Mouse (Mus musculus) ES-Bruce4 (cell line): ENCODE results near the gene Ina.

Experiments used
- CTCF ChIP-seq: IDR thresholded peaks from one replicate; pipeline ENCODE4 v1.8.1; 2011; ENCODE audit warnings: low read depth, low read length
- EP300 ChIP-seq: IDR thresholded peaks from 2 replicates; pipeline ENCODE4 v1.6.1; 2011; ENCODE audit warnings: low read depth, low read length; ENCODE audit not compliant: insufficient read depth
- POLR2A ChIP-seq: IDR thresholded peaks from one replicate; pipeline ENCODE4 v1.8.1; 2011; ENCODE audit warnings: low read length; ENCODE audit not compliant: insufficient read depth

GRCm38 (mm10) chr19:47016487-47016886 lies 2.0 kb downstream of the Ina start:
- TF ChIP-seq CTCF (no peak), POLR2A (no peak), EP300 (no peak)
